ENCODE assay signal across 8 mouse cellular contexts in genomic region chr14:120480341-120480900, GRCm38 (mm10). TPM values are rescaled to one million over a fixed set of nuclear protein-coding genes. Genes with fewer than 3 reads are reported as not detected.
DNase-seq lines count a peak whose midpoint lies in the region; ATAC-seq and TF ChIP-seq lines count a peak whose summit lies in the region.
"Had no signal": no experiment of that assay in that cellular context is flagged by ENCODE, and none has a peak within 500 bp of the region (broad histone marks: within the 10 kb centered on the region; RNA-seq: fewer than 3 reads in every experiment).

No protein-coding gene starts in this region.

- peaks cover 17% of the 10 kb centered on the region for H3K36me3 ChIP-seq in lung, embryonic 15.5 days
- peaks cover 9% of the 10 kb centered on the region; the same call in 1 of the 2 replicates for H3K36me3 ChIP-seq in forebrain, embryonic 12.5 days (replicated peaks)
- no peaks in the 10 kb centered on the region for H3K36me3 ChIP-seq in limb, embryonic 14.5 days (ENCODE audit: control insufficient read depth, insufficient read depth, low read length)
- no peaks in the 10 kb centered on the region for H3K36me3 ChIP-seq in stomach, embryonic 15.5 days

- no peak for ATAC-seq in lung, embryonic 15.5 days (ENCODE audit: borderline replicate concordance, extremely low read depth, low FRiP score, low TSS enrichment)
- no peak for ATAC-seq in forebrain, embryonic 12.5 days (ENCODE audit: low FRiP score)
- ATAC-seq in limb, embryonic 14.5 days (ENCODE audit: low FRiP score, low read depth) = no peak
- no peak for ATAC-seq in stomach, embryonic 15.5 days (ENCODE audit: insufficient read depth, low FRiP score, low read depth)

- H3K4me2 ChIP-seq in lung, embryonic 15.5 days = peak overlapping the region; percentile 59
- peak overlapping the region; percentile 6; the same call in 1 of the 2 replicates for H3K4me2 ChIP-seq in forebrain, embryonic 12.5 days
- 0 out of 2 replicates have a peak overlapping the region, but pooled peaks have one; percentile 6 for H3K4me2 ChIP-seq in limb, embryonic 14.5 days (replicated peaks; ENCODE audit: low read depth, low read length, severe bottlenecking)
- peak overlapping the region; percentile 39 for H3K4me2 ChIP-seq in stomach, embryonic 15.5 days
- H3K4me2 ChIP-seq: liver, embryonic 13.5 days had no signal

- H3K27me3 ChIP-seq in lung, embryonic 15.5 days = no peaks in the 10 kb centered on the region
- H3K27me3 ChIP-seq in forebrain, embryonic 12.5 days = no peaks in the 10 kb centered on the region
- no peaks in the 10 kb centered on the region for H3K27me3 ChIP-seq in limb, embryonic 14.5 days (ENCODE audit: control insufficient read depth, insufficient read depth, low read length)
- no peaks in the 10 kb centered on the region for H3K27me3 ChIP-seq in stomach, embryonic 15.5 days (replicated peaks)

- H3K9ac ChIP-seq in lung, embryonic 15.5 days = no peak overlapping the region
- H3K9ac ChIP-seq in forebrain, embryonic 12.5 days = no peak overlapping the region
- H3K9ac ChIP-seq in limb, embryonic 14.5 days (ENCODE audit: low read depth, low read length, severe bottlenecking) = no peak overlapping the region
- no peak overlapping the region for H3K9ac ChIP-seq in stomach, embryonic 15.5 days
- H3K9ac ChIP-seq: liver, embryonic 13.5 days had no signal

- H3K4me3 ChIP-seq in lung, embryonic 15.5 days = peak overlapping the region; percentile 93
- H3K4me3 ChIP-seq in forebrain, embryonic 12.5 days (replicated peaks) = no peak overlapping the region
- no peak overlapping the region for H3K4me3 ChIP-seq in limb, embryonic 14.5 days (replicated peaks; ENCODE audit: low read length)
- peak overlapping the region; percentile 16 for H3K4me3 ChIP-seq in stomach, embryonic 15.5 days (replicated peaks)
- H3K4me3 ChIP-seq: liver, embryonic 13.5 days had no signal

- H3K27ac ChIP-seq in lung, embryonic 15.5 days = no peak overlapping the region
- H3K27ac ChIP-seq in forebrain, embryonic 12.5 days = no peak overlapping the region
- no peak overlapping the region for H3K27ac ChIP-seq in limb, embryonic 14.5 days (replicated peaks; ENCODE audit: low read depth, low read length)
- no peak overlapping the region for H3K27ac ChIP-seq in stomach, embryonic 15.5 days
- H3K27ac ChIP-seq: liver, embryonic 13.5 days had no signal

- WGBS in lung, embryonic 15.5 days = 55% methylated on average over 8 of the region's 8 CpGs
- 85% methylated on average over 8 of the region's 8 CpGs for WGBS in forebrain, embryonic 12.5 days
- 82% methylated on average over 8 of the region's 8 CpGs for WGBS in limb, embryonic 14.5 days
- WGBS in stomach, embryonic 15.5 days = 79% methylated on average over 8 of the region's 8 CpGs

- no peak for DNase-seq in lung, postnatal 10 days
- DNase-seq in limb, embryonic 14.5 days (ENCODE audit: low spot score) = no peak
- no peak for DNase-seq in embryo, embryonic 10.5 days (ENCODE audit: low spot score)
- DNase-seq in left cerebral cortex, adult 11 months (ENCODE audit: low spot score) = no peak
- DNase-seq: liver, embryonic 13.5 days had no signal

- H3K4me1 ChIP-seq in lung, embryonic 15.5 days = peaks cover 27% of the 10 kb centered on the region
- peaks cover 22% of the 10 kb centered on the region for H3K4me1 ChIP-seq in forebrain, embryonic 12.5 days
- H3K4me1 ChIP-seq in limb, embryonic 14.5 days (ENCODE audit: control insufficient read depth, insufficient read depth, low read length) = peaks cover 8% of the 10 kb centered on the region; the same call in 1 of the 2 replicates
- H3K4me1 ChIP-seq in stomach, embryonic 15.5 days = no peaks in the 10 kb centered on the region

- no peaks in the 10 kb centered on the region for H3K9me3 ChIP-seq in lung, embryonic 15.5 days
- H3K9me3 ChIP-seq in forebrain, embryonic 12.5 days = no peaks in the 10 kb centered on the region
- no peaks in the 10 kb centered on the region for H3K9me3 ChIP-seq in limb, embryonic 14.5 days (ENCODE audit: control insufficient read depth, low read length)
- no peaks in the 10 kb centered on the region for H3K9me3 ChIP-seq in stomach, embryonic 15.5 days
- H3K9me3 ChIP-seq: liver, embryonic 13.5 days had no signal

- TF ChIP-seq POLR2A in limb, embryonic 14.5 days (IDR thresholded peaks at IDR 0.05; ENCODE audit: borderline replicate concordance, extremely low read depth, insufficient read depth, insufficient read length) = no peak

RNA-seq across cellular contexts. Expression of gene Rap2a, which starts 2.2 kb away (rescaled TPM):
- polyA plus RNA-seq in lung, embryonic 15.5 days (2015; fragmentation: Nextera tagmentation; extraction: Ambion mirVana) = 41.2 and 43.2 TPM in 2 replicates
- polyA plus RNA-seq in forebrain, embryonic 12.5 days (2016; fragmentation: Nextera tagmentation; extraction: Ambion mirVana) = 16.5 and 21.4 TPM in 2 replicates
- polyA plus RNA-seq in limb, embryonic 14.5 days (2012; rRNA removed) = 20.9 and 21.5 TPM in 2 replicates
- 16.4 and 18.9 TPM in 2 replicates for polyA plus RNA-seq in limb, embryonic 14.5 days (2014; fragmentation: Nextera tagmentation; extraction: Ambion mirVana)
- 21.0 and 22.3 TPM in 2 replicates for polyA plus RNA-seq in stomach, embryonic 15.5 days (2015; fragmentation: Nextera tagmentation; extraction: Ambion mirVana)

Comparison
In these comparisons a context has a peak if more than half of its experiments do, and no peak if none do; other contexts are left out.
1. H3K4me2 ChIP-seq: peak in every context shown above with its lines; median percentile 59 in lung, embryonic 15.5 days; 39 in stomach, embryonic 15.5 days; 6 in forebrain, embryonic 12.5 days; 6 in limb, embryonic 14.5 days.
2. H3K4me3 ChIP-seq: peak in lung, embryonic 15.5 days (single experiment) and stomach, embryonic 15.5 days (single experiment); none in forebrain, embryonic 12.5 days (single experiment) and limb, embryonic 14.5 days (single experiment).